Mouse (Mus musculus) MN1 (cell line): ENCODE measurements around the gene Hdlbp.
"Not testable (repeated sequence)": the region's sequence is repeated elsewhere in the genome, so short reads cannot be mapped to it uniquely, and the experiment has no call there.

Experiments used
- DNase-seq: peaks from one replicate; pipeline ENCODE4 v3.0.0-alpha.2; 2016; ENCODE audit warnings: low spot score

Hdlbp gene

GRCm38 (mm10) chr1:93478586-93479475 is at the start of gene Hdlbp:
Gene Hdlbp, minus strand, starts transcription at chr1:93478815.
- peak; percentile 99 for DNase-seq

DNA sequence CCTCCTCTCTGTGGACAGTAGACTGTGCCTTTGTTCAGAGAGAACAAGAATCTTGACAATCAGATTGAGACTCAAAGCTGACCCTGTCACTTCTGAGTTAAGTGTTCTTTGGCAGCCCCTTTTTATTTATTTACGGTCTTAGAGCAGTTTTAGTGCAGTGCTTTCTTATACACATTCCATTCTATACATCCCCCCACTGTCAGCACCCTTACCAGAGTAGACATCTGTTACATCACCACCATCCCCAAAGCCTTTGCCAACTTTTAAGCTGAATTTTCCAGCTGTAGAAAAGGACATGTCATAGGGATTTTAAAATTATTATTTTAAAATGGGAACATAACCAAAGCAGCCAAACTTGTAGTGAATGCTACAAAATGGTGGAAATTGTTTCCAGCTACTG is 43.7 kb upstream of the Hdlbp start:
- no peak for DNase-seq

DNA sequence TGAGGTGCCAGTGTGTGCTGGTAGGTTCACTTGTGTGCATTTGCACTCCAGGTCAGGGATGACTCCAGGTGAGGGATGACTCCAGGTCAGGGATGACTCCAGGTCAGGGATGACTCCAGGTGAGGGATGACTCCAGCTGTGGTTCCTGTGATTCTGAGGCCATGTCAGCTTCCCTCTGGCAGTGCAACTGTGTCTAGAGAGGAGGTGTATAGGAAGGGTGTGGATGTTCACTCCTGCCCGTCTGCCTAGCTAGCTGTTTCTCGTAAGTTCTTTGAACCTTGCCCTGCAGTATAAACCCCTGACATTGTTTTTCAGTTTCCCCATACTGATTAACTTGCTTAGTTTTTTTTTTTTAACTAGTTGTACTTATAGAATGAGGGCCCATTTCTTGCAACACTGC is 42.9 kb upstream of the Hdlbp start:
- no peak for DNase-seq

DNA sequence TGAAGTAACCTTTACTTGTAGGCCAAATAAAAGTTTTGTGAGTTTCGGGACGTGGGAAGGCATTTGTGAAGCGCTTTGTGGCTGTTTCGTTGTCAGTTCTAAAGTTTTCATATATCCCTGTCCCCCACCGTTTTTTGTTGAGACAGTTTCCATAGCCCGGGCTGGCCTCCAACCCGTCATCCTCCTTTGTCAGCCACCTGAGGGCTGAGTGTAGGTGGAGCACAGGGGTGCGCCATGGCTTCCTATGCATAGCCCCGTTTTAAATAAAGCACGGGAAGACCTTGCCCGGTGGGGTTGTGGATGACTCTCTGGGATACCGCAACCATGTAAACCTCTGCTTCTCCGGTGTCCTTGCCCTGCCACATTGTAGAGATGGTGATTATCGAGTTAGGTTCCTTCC is 34.6 kb upstream of the Hdlbp start:
- no peak for DNase-seq

GRCm38 (mm10) chr1:93512351-93512690 is 33.7 kb upstream of the Hdlbp start:
- no peak for DNase-seq

GRCm38 (mm10) chr1:93511585-93512350 is 33.2 kb upstream of the Hdlbp start, which contains the start of gene Farp2:
Gene Farp2, plus strand, starts transcription at chr1:93512079.
- peak; percentile 97 for DNase-seq

DNA sequence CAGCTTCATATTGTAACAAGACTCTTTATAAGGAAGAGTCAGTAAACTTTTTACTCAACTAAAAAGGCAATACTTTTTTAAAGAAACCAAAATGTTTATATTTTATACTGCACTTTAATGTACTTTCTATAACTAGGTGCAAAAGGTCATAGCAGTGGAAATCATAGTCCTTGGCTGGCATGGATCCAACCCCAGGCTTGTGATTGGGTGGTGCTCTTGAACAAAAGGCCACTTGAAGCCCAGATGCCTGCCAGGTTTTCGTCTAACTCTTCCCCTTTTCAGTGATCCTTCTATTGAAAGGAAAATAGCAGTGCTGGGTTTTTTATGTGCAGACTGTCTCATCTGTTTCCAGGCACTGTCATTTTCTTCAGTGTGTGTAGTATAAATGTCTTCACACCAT is 30.0 kb upstream of the Hdlbp start:
- not testable (repeated sequence) for DNase-seq

DNA sequence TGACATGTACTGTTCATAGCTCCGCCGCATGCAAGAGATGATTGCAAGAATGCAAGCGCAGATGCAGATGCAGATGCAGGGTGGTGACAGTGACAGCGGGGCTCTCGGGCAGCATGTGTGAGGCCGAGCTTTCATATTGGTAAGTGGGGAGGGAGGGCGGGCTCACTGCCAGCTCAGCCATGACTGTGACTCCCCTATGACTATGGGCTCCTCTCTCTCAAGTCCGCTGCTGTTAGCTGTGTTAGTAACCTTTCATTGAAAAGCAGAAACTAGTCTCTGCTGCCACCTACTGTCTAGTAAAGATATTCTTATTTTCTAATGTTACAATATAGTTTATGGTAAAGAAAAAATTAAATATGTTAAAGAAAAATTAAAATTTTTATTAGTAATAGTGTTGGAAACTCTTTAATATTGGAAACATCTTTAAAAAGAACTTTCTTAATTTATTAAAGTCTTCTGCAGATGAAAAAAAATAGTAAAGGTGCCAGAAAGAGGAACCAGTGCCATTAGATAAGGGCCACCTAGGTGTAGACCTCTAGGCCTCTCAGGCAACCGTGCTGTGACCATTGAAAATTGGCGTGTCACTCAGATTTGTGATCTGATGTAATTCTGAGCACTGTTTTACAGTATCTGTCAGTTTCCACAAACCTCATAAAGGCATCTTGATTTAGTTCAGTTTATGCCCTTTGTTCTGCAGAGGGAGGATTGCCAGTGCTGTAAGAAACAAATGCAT is 28.5 kb upstream of the Hdlbp start:
- peak; percentile 76 for DNase-seq

- no peak for DNase-seq
Measured at GRCm38 (mm10) chr1:93495312-93495711, 16.7 kb upstream of the Hdlbp start.

GRCm38 (mm10) chr1:93486302-93486701 is 7.7 kb upstream of the Hdlbp start:
- not testable (repeated sequence) for DNase-seq

- peak; percentile 55 for DNase-seq
Measured at GRCm38 (mm10) chr1:93479476-93480083, 965 bp upstream of the Hdlbp start.

DNA sequence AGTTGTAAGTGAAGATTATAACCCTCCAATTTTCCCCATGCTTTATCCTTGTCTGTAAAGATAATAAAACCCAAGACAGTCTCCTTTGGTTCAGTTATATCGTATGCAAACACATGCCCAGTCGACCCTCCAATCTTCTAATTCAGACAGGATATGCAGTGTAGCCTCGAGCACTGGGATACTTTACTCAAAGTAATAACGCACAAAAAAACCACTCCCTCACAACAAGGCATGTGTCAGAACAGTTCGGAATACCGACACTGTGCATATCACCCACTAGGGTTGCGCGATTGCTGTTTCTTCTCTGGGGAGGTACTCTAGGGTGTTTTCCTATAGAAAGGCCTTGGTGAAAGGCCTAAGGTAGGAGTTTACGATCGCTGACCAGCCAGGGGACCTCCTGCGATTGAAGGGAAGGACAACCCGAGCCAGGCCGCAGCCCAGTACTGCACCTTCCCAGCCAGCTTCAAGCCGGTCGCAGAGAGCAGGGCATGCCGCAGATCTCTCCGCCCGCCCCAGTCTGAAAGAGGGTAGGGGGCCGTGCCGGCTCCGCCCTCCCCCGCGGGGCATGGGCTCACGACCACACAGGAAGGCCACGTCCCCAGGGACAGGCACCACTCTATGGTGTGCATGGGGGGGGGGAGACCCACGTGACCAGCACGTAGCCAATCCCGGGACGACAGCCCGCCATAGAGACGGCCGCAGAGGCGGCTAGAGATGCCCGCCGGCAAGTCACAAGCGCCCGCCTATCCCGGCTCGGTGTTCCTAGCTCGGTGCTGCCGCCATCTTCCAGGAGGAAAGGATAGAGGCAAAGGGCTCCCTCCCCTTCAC is 643 bp downstream of the Hdlbp start:
- peak; percentile 96 for DNase-seq

DNA sequence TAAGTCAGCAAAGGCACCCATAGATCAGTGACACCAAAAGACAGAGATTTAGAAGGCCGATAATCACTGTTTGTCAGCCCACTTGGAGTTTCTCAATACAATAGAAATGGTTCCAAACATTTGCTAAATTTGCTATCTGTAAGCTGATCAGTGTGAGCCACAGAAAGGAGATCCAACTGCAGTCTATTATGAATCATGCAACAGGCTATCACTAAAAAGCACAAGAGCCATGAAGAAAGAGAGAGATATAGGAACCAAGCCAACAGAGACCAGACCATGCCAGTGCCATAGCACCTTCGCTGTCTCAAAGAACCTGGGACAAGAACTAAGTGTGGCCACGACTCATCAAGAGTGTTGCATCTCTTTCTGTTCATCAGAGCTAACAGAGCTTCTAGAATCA is 2.9 kb downstream of the Hdlbp start:
- DNase-seq = no peak

- no peak for DNase-seq
Measured at GRCm38 (mm10) chr1:93468626-93469025, 10.0 kb downstream of the Hdlbp start.

GRCm38 (mm10) chr1:93465746-93466145 is 12.9 kb downstream of the Hdlbp start:
- no peak for DNase-seq

DNA sequence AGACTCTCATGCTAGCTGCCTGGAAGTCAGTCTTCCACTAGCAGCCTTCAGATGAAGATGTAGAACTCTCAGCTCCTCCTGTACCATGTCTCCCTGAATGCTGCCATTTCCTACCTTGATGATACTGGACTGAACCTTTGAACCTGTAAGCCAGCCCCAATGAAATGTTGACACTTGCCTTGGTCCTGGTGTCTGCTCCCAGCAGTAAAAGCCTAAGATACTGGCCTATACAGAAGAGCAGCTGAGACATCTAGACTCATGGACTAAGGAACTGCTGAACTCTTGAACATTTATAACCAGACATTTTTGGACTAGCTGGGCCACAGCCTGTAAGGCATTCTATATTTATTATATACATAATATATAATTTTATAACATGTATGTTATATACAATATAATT is 13.5 kb downstream of the Hdlbp start:
- no peak for DNase-seq

- no peak for DNase-seq
Measured at GRCm38 (mm10) chr1:93459101-93459500, 19.5 kb downstream of the Hdlbp start.

DNA sequence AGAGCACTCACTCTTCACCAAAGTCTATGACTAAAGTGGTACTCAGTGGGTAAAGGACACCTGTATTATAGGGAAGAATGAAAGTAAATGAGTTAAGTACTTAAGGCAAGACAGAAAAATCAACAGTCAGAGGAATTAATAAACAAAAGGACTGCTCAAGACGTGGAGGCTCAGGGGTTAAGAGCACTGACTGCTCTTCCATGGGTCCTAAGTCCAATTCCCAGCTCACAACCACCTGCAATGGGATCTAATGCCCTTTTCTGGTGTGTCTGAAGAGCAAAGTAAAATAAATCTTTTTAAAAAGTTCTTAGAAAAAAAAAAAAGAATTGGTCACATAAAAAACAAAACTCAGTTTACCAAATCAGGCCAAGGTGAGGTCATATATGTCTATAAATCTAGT is 20.3 kb downstream of the Hdlbp start:
- DNase-seq = no peak

GRCm38 (mm10) chr1:93453721-93454255 is 24.8 kb downstream of the Hdlbp start:
- DNase-seq = no peak

DNA sequence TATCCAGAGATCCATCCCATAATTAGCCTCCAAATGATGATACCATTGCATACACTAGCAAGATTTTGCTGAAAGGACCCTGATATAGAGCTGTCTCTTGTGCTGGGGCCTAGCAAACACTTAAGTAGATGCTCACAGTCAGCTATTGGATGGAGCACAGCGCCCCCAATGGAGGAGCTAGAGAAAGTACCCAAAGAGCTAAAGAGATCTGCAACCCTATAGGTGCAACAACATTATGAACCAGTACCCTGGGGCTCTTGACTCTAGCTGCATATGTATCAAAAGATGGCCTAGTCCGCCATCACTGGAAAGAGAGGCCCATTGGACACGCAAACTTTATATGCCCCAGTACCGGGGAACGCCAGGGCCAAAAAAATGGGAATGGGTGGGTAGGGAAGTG is 28.5 kb downstream of the Hdlbp start:
- not testable (repeated sequence) for DNase-seq

DNA sequence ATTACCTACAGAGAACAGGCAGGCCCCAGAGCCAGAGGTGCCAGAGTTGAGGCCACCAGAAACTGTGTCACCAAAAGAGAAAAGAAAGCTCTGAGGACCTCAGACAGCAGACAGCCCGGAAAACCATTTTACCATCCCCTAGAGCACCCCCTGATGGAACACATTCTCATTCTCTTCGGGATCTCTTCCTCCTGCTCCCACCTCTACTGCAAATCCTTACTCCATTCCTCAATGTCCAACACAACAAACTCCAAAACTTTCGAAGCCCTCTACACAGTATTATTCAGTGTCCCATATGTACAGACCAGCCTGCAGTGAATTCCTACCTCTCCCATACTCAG is 32.8 kb downstream of the Hdlbp start:
- DNase-seq = no peak
